Mouse (Mus musculus) right cerebral cortex, adult 2 months (tissue): ENCODE measurements around the gene Olfr376.

Experiments used
- DNase-seq, 2 experiments: peaks; one replicate each; pipeline ENCODE4 v3.0.0; 2021 to 2022; ENCODE audit warnings: low spot score in 2 of 2

Olfr376 gene

DNA sequence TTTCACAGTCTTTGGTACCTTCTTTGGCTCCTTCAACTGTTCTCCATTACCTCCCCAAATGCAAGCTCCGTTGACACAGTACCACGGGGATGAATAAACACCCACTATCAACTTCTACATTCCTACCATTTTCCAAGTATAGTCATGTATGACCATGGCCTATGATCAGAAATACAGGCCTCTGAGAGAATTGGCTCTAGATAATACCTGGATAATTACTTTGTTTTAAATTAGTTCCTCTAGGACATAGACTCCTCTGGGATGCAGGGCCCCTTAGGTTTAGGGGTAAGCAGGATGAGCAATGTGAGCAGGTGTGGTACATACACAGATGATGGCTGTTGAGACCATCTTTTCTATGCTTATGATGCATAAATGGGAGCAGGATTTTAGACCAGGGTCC lies at the start of gene Olfr376:
Olfr376 (plus strand) TSS at position 301 of the 400 bp plus-strand sequence.
- no peak for DNase-seq

DNA sequence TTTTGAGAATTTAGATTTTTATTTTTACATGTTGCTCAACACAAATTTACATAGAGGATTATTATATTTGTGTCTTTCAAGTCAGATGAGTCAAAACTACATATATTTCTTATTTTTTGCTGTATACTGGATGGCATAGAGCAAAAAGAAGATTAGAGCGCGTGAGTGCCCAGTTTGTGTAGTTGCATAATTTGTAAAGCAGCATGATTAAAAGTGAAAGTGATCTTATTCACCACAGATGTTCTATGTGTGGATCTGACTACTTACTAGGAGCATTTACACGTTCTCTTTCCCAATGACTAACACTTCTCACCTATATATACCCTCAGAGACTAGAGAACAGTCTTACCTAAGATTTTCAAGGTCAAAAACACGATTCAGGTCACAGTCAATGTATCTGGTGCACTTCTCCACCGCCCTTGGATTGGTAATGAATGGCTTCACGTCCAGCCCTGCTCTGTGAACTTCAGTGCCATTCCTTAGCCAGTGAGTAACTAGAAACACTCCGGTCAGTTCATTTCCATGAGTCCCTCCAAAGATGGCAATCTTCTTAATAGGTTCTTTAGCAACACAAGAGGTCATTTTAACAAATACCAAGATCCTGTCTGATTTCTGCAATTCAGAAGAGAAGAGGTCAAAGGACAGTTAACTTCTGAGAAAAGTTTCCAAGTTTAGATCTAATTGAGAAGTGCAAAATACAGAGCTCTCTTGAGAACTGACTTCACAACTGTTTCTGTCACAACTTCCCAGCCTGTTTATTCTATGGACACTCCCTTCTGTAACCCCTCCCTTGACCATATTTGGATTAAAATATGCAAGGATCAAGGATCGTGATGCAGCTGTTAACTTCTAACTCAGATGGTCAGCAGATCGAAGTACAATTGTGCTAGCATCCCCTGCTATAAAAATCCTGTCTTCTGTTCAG lies 46.9 kb upstream of the Olfr376 start:
- no peak for DNase-seq

DNA sequence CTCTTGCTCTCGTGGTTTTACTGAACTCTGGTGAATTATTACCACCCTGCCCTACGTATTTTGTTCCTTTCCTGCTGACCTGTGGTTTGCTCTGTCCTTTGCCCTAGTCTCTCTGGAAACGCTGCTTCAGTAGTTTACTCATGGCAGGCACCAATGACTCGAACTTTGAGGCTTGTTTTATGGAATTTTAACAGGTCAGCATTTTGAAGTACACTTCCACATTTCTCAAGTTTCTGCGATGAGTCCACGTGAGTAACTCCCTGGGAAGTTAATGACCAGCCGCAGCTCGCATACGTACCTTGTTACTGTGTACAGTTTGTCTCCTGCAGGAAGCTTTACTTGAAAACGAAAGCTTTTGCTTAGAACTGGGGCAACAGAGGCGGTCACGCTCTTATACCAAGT lies 44.6 kb upstream of the Olfr376 start:
- no peak for DNase-seq

DNA sequence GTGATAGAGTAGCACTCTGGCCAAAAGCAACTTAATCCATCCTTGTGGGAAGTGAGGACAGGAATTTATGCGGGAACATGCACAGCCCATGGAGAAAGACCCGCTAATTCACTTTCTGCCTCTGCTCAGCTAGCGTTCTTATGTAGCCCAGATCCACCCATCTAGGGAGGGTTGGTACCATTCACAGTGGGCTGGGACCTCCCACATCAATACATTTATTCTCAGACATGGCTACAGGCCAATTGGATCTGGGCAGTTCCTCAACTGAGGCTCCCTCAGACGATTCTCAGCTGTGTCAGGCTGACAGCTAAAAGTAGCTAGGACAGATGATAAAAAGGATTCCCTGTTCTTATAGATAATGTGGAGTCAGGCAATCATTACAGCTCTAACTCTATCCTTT lies 43.7 kb upstream of the Olfr376 start:
- peak; percentile 4 to 7 for DNase-seq

DNA sequence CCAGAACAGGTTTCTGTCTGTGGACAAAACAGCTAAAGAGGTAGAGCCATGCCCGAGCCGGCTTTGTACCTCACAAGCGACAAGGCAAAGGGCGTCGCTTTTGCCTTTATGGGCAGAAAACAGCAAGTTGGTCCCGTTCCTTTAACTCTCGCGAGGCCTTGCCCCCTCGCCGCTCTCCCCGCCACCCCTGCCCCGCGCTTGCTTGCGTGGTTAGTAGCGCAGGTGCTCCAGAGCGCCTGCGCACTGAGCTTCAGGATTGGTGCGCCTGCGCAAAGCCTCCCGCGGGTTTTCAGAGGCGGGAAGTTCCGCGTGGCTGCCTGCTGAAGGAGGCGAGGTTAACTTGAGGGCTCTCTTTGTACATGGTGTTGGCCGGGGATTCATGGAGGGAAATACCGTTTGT lies 41.6 kb upstream of the Olfr376 start, which contains the start of the genes Aspa, Gm49340 and Spata22:
Aspa (minus strand) TSS at position 155 of the 400 bp plus-strand sequence.
Gm49340 (plus strand) TSS at position 300 of the 400 bp plus-strand sequence.
Spata22 (plus strand) TSS at position 300 of the 400 bp plus-strand sequence.
- no peak for DNase-seq

DNA sequence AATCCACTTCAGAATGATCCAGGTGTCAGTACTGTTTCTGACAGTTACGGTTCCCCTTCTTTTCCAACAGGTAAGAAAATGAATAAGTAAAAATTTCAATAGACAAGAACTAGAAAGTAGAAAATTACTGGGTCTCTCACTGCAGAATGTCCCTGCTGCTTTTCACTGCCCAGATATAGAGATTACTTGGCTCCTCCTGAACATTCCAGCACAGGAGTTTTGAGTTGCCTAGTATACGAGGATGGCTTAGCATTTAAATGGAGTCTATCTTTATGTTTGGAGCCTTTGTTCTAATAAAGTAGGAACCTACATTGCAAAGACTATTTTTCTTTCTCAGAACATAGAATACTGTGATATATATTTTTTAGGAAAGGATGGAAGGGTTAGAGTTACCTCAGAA lies 37.7 kb upstream of the Olfr376 start:
- DNase-seq = no peak

DNA sequence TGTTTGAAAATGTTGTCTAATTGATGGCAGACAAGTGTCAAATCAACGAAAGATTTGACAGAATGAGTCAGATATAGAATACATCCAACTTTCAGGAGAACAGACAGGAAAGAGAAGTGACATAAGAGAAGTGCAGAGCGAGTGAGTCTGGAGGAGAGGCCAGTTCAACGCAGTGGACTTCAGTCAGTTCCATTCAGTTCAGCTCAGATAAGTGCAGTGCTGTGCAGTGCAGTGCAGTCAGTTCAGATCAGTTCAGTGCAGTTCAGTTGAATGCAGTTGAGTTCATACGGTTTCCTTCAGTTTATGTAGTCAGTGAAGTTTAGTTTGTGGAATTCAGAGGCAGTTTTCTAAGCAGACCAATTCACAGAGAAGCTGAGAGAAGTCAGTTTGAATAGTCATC lies 34.1 kb upstream of the Olfr376 start:
- DNase-seq = no peak

DNA sequence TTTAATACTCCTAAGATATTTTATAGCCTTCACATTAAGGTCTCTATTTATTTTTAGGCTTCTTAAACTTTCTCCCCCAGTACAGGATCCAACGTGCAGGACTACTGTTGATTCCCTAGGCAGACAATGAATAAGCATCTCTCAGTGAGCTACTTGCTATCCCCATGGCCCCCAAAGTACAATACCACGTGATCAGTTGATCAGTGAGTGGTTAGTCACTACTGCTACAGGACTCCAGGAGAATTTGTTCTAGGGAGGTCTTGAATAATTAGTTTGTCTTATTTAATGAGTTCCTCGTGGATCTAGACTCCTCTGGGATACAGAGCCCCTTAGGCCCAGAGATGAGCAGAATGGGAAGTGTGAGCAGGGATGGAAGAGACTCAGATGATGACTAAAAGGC lies 20.6 kb upstream of the Olfr376 start, which contains the start of gene Olfr20:
Olfr20 (plus strand) TSS at position 301 of the 400 bp plus-strand sequence.
- DNase-seq = no peak

DNA sequence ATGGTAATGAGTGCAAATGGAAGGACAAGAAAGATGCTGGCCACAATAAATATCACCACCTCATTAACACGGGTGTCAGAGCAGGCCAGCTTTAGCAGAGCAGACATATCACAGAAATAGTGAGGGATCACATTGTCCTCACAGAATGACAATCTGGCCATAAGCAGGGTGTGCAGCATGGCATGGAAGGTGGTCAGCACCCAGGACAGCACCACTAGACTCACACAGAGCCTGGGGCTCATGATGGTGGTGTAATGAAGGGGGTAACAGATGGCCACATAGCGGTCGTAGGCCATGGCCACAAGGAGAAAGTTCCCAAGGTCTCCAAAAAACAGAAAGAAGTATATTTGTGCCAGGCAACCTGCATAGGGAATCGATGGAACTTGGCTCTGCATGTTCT lies 24.3 kb downstream of the Olfr376 start:
- DNase-seq = no peak

DNA sequence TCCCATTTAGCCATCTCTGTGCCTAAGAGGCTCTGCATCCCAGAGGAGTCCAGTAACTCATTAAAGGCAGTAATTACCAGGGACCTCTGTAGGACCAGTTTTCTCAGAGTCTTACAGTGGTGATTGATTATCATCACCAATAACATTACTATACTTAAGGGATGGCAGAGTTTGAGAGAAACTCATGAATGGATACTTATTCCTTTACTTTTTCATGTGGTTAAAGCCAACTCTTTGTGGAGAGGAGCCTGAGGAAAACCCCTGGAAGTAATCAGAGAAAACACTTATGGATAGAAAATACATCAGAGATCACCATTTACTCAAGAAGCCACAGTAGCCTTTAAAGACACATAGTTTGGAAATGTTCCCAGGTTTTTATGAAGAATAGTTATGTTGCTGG lies 28.5 kb downstream of the Olfr376 start, which contains the start of gene Olfr1:
Olfr1 (minus strand) TSS at position 101 of the 400 bp plus-strand sequence.
- no peak for DNase-seq
